Mouse (Mus musculus) ovary, adult 18-20 months (tissue): ENCODE data around the gene Cacna1e.

ENCODE experiments used
- DNase-seq: peaks from one replicate; pipeline ENCODE4 v3.0.0; 2022; ENCODE audit warnings: low spot score, mixed read lengths

Gene Cacna1e

DNA sequence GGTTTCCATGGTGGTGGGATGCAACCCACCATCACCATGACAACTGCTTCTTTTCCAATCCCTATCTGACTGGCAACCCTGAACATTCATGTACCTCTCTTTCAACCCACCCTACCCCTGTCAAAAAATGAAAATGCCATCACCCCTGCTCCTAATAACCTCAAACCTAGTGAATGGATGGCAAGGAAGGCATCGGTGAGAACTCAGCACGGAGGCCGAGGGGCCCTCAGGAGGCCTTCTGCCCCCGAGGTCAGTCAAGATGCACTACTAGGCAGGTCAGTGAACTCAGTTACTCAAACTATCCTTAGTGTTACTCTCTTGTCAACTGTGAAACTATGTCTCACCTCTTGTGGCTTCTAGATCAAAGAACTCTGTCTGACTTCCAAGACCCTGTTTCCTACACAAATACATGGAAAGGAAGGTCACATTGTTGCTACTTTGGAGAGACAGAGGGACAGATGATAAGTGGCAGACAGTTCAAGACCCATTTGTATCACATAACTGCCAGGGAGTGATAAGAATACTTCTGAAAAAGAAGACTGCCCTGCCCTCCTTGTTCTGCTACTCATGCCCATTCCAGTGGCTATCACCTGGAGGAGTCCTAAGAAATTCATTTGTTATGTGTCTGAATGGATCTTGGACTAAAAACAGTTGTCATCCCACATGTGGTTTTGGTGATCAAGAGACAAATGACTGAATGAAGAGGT is 176.6 kb downstream of the Cacna1e start:
- DNase-seq = no peak

- no peak for DNase-seq
These were observed 177.3 kb downstream of the Cacna1e start for GRCm38 (mm10) chr1:154706974-154707373.

DNA sequence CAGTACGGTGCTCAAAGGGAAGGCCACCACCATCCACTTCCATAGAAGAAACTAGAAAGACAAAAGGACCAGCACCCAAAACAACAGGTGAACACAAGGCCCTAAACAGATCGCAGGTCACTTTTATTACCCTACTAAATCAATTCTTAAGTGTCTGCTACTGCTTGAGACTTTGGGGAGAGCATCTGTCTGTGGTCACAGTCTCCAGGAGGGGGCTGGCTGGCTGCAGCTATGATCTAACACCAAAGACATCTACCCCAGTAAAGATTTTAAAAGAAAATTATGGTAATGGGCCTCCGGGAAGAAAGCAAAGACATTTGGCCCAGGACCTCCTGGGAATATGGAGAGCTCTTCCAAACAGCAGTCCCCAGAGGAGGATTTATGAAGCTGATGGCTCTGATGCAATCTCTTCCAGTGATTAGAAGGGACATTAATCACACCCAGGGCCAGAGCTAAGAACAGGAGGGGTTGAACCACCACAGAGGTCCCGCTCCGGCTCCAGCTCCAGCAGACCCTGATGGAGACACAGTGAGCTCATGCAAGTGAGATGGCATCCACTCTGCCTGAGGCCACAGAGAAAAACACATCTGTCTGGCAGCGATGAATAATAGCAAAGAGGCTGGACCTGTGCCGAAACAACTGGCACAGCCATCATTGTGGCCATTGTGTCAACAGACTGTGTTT is 178.3 kb downstream of the Cacna1e start:
- no peak for DNase-seq

DNA sequence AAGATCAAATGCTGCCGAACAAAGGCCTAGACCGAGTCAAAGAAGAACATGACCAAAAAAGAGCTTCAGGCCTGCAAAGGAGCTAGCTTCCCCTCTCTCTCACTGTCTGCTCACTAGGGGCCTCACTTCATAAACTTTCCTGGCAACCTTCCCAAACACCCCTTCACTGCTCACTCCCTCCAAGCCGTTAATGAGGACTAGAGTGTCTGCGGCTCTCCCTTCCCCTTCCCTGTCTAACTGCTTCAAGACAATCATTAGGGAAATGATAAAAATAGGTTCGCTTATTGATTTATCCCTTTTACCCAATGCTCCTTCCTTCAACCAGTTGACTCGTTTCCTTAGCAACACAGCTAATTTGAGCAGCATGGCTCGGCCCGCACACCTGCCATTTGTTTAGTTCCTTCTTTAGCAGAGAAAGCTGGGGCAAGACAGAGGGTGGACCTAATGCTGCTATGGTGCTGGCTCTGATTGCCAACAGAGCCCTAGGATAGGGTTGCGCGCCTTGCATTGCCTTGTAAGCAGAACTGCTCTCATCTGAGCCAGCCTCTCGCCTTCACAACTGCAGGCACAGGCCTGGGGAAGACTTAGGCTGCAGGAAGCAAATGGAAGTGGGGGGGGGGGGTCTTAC is 179.6 kb downstream of the Cacna1e start:
- no peak for DNase-seq

DNA sequence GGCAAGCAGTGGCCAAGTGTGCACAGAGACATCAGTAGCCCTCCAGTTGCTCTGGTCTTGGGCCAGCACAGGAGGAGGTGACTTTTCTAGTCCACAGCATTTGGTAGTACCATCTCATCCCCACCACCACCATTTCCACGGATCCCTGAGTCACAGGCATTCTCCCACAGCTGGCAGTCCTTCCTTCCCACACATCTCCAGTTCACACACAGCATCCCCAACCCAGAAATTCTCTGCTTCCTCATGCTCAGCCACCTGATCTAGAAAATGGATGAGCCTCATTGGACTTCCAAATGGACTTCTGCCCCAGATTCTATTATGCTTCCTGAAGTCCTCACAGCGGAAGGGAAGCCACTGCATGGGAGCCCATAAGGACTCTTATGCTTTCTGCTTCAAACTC is 181.7 kb downstream of the Cacna1e start:
- no peak for DNase-seq

DNA sequence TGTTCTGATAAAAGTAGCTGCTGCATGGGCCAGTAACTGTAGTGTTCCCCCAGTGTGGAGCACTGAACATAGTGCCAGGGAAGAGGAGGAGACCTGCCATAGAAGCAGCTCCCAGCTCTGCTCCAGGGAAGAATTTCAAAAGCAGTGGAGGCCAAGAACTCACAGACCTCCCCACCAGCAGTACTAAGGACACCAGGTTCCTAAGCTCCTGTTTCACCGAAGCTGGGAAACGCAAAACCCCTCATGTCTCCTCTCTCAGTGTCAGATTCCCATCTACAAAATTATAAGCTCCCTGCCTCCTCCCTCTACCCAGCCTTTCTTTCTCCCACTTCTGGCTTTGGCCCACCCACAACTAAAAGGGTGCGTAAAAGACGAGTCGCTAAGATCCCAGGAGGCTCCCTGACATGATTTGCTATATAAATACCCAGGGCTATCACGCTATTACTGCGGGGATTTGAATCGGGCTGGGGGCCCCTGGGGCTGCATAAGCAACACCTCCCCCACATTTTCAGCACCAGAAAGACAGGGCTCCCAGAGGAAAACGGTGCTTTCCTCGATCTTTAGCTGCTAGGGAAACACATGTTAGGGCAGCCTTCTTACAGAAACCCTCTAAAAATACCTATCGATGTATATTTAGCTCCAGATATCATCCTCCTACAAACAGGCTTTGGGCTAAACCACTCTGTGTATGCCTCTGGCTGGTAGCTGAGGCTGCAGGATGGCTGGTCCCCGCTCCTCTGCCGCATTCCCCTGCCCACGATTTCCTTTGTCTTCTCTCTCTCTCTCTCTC is 195.2 kb downstream of the Cacna1e start:
- DNase-seq = no peak

DNA sequence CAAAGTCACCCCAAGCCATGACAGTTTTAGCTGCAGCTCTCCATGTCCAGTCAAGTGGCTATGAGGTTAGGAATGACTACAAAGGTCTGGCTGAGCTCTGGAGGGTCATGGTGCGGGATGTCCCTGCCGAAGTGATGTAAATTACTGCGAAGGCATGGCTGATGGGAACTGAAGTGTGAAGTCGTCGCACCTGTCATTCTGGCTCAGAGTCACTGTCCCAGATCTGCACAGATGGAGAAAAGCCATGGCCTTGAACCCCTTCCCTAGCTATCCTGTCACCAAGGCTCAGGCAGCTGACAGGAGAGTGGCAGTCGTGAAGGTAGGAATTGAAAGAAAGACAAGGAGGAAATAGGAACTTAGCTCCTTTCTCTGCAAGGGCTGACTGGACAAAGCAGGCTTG is 197.4 kb downstream of the Cacna1e start:
- DNase-seq = no peak

DNA sequence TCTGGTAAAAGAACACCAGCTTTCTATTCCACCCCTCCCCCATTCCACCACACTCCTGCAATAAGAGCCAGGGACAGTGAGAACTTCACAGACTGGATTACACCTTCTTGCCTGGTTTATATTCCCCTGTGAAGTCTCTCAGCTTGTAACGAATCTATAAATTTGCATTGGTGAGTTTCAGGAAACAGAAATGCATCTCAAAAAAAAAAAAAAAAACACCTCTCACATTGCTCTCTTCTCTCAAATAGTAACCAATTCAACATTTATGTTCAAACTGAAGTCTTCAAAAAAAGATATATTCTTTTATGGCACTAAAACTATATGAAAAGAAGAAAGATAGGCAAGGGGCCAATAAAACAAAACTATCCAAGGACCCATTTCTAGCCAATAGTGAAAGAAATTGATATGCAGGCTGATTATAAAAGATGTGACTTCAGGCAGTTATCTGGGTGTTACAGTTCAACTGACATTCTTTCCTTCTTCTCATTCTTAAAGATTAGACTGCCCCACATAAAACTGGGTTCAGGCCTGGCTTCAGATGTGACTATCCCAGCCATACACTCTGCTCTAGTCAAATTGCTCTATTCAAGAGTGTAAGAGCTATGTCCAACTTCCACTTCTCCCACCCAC is 200.7 kb downstream of the Cacna1e start:
- DNase-seq = no peak

DNA sequence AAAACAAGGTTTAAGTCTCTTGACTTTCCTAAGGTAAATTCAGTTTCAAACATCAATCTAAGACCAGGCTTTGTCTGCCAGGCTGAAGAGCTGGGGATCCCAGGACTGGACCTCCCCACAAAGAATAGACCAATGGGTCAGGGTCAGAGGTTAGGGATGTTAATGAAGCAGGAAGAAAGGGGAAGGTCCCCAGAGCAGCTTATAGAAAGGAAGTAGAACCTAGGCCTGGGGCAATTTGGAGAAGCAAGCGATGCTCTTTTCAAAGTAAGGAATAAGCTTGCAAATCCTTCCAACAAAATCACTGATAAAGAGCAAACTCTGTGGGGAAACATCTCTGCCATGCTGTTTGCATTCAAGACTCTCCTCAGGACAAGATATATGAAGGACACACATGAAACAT is 205.3 kb downstream of the Cacna1e start:
- DNase-seq = no peak

- DNase-seq = no peak
These were observed 206.2 kb downstream of the Cacna1e start for GRCm38 (mm10) chr1:154678151-154678550.

DNA sequence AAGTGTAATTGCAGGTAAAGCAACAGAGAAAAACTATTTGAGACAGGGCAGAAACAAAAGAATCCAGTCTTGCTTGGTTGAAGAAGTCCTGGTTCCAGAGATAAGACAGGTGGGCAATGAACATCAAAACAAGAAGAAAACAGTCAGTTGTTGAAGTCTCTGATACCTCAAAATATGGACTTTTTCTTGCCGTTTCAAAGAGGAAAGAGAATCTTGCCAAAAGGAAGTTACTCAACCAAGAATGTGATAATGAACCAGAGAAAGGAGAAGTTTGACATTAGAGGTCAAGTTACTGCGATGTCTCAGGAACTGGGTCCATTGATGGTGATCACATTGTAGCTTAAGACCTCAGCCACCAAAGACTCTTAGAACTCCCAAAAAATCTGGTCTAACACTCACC is 206.6 kb downstream of the Cacna1e start:
- DNase-seq = no peak

DNA sequence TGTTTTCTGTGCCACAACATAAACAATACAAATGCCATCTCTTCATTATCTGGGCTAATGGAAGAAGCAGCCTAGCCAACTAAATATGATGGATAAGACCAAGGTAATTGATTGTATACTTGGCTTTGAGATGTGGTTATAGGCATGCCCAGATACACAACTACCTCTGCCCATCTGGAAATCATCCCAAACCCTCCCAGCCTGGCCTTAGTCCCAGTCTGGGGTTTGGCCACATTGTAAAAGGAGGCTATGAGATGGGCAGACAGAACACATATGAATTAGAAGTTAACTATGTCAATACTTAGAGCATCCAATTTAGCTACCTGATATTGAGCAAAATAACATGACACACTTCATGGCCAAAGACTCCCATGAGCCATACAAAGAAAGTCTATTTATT is 220.6 kb downstream of the Cacna1e start:
- DNase-seq = no peak

- no peak for DNase-seq
These were observed 222.3 kb downstream of the Cacna1e start for GRCm38 (mm10) chr1:154661977-154662376.

GRCm38 (mm10) chr1:154661221-154661864 is 223.0 kb downstream of the Cacna1e start:
- no peak for DNase-seq

DNA sequence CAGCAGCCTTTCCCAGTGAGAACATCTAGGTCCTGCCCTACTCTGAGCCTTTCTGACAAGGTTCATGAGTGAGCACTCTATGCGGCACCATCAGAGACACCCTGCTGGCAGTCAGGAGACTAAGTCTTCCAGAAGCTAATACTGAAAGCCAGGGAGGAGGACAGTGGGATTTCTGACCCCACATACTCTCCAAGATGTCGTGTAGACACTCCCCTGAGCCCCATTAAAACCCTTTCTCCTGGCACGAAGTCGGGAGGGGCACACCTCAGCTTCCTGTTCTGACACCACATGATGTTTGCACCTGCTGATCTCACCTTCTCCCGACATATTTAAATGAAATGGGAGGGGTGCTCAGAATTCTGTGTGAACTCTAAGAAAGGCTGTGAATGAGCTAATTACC is 226.9 kb downstream of the Cacna1e start:
- no peak for DNase-seq

DNA sequence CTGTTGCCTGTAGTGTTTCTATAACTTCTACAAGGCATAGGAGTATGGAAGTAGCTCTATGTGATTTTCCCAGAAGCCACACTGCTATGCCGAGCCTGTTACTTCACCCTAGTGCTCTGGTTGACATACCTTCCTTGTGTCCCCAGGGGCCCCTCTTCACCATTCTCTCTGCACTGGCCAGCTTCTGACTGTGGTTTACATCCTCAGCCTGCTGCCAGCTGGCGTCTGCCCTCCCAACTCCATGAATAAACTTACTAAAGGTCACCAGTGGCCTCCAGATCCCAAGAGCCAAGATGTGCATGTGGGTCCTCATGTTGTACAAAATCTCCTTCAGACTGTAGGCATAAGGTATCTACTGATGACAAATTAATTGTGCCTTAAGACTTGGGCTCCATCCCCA is 230.3 kb downstream of the Cacna1e start:
- DNase-seq = no peak

DNA sequence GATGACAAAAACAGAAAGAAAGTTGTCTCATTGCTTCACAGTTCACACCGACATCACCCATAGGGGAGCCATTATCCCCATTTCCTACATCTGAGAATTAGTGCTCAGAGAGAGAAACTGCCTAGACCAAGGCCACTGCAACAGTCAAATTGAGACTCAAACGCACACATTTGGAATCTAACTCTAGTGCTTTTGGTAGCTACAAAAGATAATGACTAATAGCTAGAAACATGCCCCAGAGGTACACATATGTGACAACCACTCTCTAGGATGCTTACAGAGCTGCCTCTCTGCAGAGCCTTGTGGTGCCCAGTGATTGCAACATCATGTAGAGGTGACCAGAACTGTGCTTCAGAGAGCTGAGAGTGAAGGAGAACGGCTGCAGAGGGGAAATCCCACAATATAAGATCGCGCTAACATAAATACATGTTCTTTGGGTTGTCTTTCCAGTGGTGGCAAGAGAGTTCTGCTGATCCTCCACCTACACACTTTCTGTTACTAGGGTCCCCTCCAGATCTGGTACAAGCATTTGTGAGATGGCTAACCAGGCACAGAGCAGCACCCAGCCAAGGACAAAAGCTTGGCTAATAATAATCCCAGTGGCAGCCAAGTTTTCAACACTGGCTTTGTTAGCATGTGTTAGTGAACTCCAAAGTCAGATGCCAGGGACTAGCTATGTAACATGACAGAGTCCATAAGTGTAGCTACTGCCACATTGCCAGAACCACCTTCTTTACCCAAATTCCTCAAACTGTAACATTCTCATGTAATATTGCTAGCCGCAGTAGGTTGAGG is 237.9 kb downstream of the Cacna1e start:
- no peak for DNase-seq

DNA sequence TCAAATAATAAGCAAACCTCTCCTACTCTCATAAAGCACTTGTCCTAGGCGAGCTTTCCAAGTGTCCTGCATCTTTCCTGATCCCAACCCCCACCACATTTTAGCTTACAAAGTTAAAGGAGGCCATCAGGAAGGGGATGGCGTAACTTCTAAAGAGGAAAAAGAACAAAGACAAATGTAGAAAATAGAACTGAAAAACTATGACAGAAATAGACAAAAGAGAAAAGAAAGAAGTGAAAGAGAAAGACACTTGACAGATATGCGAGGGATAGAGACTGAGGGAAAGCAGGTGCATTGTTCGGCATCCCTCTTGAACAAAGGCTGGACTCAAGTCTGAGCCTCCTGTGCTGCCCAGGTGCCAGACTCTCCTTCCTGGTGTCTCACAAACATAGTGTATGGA is 246.5 kb downstream of the Cacna1e start:
- no peak for DNase-seq

DNA sequence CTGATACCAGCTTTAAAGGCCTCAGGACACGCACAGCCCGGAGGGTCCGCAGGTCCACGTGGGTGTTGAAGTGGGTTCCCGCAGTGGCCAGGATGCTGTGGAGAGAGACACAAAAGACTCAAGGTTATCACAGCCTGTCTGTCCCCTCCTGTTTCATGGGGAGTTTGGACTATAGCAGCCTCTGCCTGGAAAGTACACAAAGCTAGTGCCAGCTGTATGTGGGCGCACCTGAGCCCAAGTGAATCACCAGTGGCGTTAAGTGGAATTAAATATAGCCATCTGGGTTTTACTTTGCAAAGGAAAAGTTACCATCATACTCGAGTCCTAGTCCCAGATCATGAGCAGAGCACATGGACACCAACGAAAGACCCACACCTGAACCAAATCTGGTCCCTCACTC is 248.5 kb downstream of the Cacna1e start:
- no peak for DNase-seq

GRCm38 (mm10) chr1:154632886-154633285 is 251.4 kb downstream of the Cacna1e start:
- DNase-seq = no peak
